Mouse (Mus musculus) midbrain, embryonic 15.5 days (tissue): ENCODE results near the gene Meis1. TPM values are rescaled to one million over a fixed set of nuclear protein-coding genes. Genes with fewer than 3 reads are reported as not detected.

Source experiments
- ATAC-seq: fragments of 200-750 bp; cut with Nextera tagmentation; replicated peaks from 2 replicates; pipeline ENCODE4 v1.8.0; 2017; ENCODE audit warnings: moderate TSS enrichment
- H3K27ac ChIP-seq: fragments of 300-500 bp; sonication (generic); 2 replicates; pipeline ENCODE4 v1.5.1; 2015; ENCODE audit warnings: mild to moderate bottlenecking, inconsistent platforms
- H3K27me3 ChIP-seq: fragments of 300-500 bp; sonication (generic); replicated peaks from 2 replicates; pipeline ENCODE4 v1.6.1; 2015; ENCODE audit warnings: inconsistent platforms
- H3K36me3 ChIP-seq: fragments of 300-500 bp; sonication (generic); replicated peaks from 2 replicates; pipeline ENCODE4 v1.6.1; 2015; ENCODE audit warnings: inconsistent platforms
- H3K4me1 ChIP-seq: fragments of 300-500 bp; sonication (generic); 2 replicates; pipeline ENCODE4 v1.6.1; 2015; ENCODE audit warnings: inconsistent platforms
- H3K4me2 ChIP-seq: fragments of 300-500 bp; sonication (generic); 2 replicates; pipeline ENCODE4 v1.6.1; 2015; ENCODE audit warnings: inconsistent platforms, mild to moderate bottlenecking, moderate library complexity
- H3K4me3 ChIP-seq: fragments of 300-500 bp; sonication (generic); 2 replicates; pipeline ENCODE4 v1.5.1; 2015; ENCODE audit warnings: mild to moderate bottlenecking, inconsistent platforms
- H3K9ac ChIP-seq: fragments of 300-500 bp; sonication (generic); 2 replicates; pipeline ENCODE4 v1.6.1; 2015; ENCODE audit warnings: mild to moderate bottlenecking, inconsistent platforms
- H3K9me3 ChIP-seq: fragments of 300-500 bp; sonication (generic); 2 replicates; pipeline ENCODE4 v1.6.1; 2016; ENCODE audit warnings: inconsistent platforms
- WGBS: fragments of 180-500 bp; shearing (Covaris S2); methylation state at CpG from one replicate; pipeline ENCODE4 v1.1.7; 2015; ENCODE audit warnings: mixed read lengths; 5-methylcytosine and 5-hydroxymethylcytosine counted together
- polyA plus RNA-seq: library from polyadenylated mRNA; unstranded; fragments of >200 nt; fragmentation: Nextera tagmentation; extraction: Ambion mirVana; gene quantifications from 2 replicates; pipeline ENCODE4 v1.2.1, GENCODE M21; 2015

Meis1 gene
- polyA plus RNA-seq, 1 experiment from 2014 or later: 38.5 TPM

DNA sequence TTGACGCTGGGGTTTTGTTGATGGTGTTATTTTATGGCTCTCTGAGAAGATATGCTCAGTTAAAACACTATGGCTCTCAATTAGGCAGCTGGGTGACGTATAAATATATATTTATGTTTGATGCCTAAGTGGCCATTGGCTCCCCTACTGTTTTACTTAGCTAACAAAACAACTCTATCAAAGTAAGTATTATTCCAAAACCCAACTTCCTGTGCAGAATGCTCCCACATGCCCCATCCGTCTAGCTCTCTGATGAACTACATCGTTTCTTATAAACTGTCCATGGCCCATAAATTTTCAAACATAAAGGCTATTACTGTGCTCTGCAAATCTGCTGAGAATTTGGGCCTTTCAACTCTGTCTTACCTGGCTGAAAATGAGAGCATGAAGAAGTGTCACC is 168.0 kb downstream of the Meis1 start:
- H3K27me3 ChIP-seq: no peaks in the 10 kb centered on the region
- H3K4me1 ChIP-seq: no peaks in the 10 kb centered on the region
- WGBS: 81% methylated on average over 4 of the region's 4 CpGs
- H3K27ac ChIP-seq: no peak overlapping the region
- no peak overlapping the region for H3K9ac ChIP-seq
- ATAC-seq: no peak
- H3K36me3 ChIP-seq: no peaks in the 10 kb centered on the region
- H3K9me3 ChIP-seq: no peaks in the 10 kb centered on the region
- H3K4me3 ChIP-seq: no peak overlapping the region
- no peak overlapping the region for H3K4me2 ChIP-seq

- no peaks in the 10 kb centered on the region for H3K4me1 ChIP-seq
- no peaks in the 10 kb centered on the region for H3K9me3 ChIP-seq
- ATAC-seq: no peak
- H3K27ac ChIP-seq: no peak overlapping the region
- H3K9ac ChIP-seq: no peak overlapping the region
- H3K27me3 ChIP-seq: no peaks in the 10 kb centered on the region
- no peak overlapping the region for H3K4me2 ChIP-seq
- H3K36me3 ChIP-seq: no peaks in the 10 kb centered on the region
- H3K4me3 ChIP-seq: no peak overlapping the region
- 64% methylated on average over 3 of the region's 3 CpGs for WGBS
Observed at GRCm38 (mm10) chr11:18847650-18848049, 171.1 kb downstream of the Meis1 start.

- WGBS: 89% methylated on average over 4 of the region's 4 CpGs
Observed at GRCm38 (mm10) chr11:18846472-18846871, 172.3 kb downstream of the Meis1 start.

DNA sequence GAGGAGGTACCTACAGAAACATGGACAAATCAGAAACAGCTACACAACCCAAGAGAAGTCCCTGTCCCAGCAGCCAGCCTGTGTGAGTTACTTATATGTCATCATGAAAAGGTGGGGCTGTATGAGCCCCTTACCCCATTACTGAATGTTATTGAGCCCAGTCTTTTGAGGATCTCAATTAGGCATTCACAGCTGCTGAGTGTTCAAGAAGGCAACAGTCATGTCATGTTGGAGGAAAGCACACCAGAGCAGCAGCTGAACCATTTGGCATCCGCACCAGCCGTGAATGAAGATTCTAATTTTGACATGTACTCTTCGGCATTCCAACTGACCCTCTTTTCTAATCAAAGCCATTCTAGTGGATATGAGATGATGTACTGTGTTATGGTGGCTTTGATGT is 172.9 kb downstream of the Meis1 start:
- Histone ChIP-seq H3K27me3 (no peaks in the 10 kb centered on the region), H3K4me1 (no peaks in the 10 kb centered on the region), H3K4me3 (no peak overlapping the region), H3K36me3 (no peaks in the 10 kb centered on the region), H3K27ac (no peak overlapping the region), H3K9ac (no peak overlapping the region), H3K9me3 (no peaks in the 10 kb centered on the region), H3K4me2 (no peak overlapping the region)
- WGBS: 93% methylated on average over 3 of the region's 3 CpGs
- ATAC-seq: no peak

More at GRCm38 (mm10) chr11:18846472-18846871, 172.3 kb downstream of the Meis1 start:
- Histone ChIP-seq H3K4me2 (no peak overlapping the region), H3K27ac (no peak overlapping the region), H3K9me3 (no peaks in the 10 kb centered on the region), H3K9ac (no peak overlapping the region), H3K36me3 (no peaks in the 10 kb centered on the region), H3K4me3 (no peak overlapping the region), H3K4me1 (no peaks in the 10 kb centered on the region), H3K27me3 (no peaks in the 10 kb centered on the region)
- no peak for ATAC-seq

GRCm38 (mm10) chr11:18845466-18845865 is 173.3 kb downstream of the Meis1 start:
- no peaks in the 10 kb centered on the region for H3K36me3 ChIP-seq
- WGBS: 92% methylated on average over 6 of the region's 6 CpGs

GRCm38 (mm10) chr11:18830087-18830486 is 188.7 kb downstream of the Meis1 start:
- no peak for ATAC-seq
- H3K36me3 ChIP-seq: no peaks in the 10 kb centered on the region
- no peak overlapping the region for H3K4me2 ChIP-seq
- H3K27me3 ChIP-seq: no peaks in the 10 kb centered on the region
- no peak overlapping the region for H3K27ac ChIP-seq
- no peaks in the 10 kb centered on the region for H3K4me1 ChIP-seq
- H3K9me3 ChIP-seq: no peaks in the 10 kb centered on the region
- H3K9ac ChIP-seq: no peak overlapping the region
- no peak overlapping the region for H3K4me3 ChIP-seq

More at GRCm38 (mm10) chr11:18845466-18845865, 173.3 kb downstream of the Meis1 start:
- H3K4me2 ChIP-seq: no peak overlapping the region
- no peak for ATAC-seq
- H3K4me3 ChIP-seq: no peak overlapping the region
- H3K4me1 ChIP-seq: no peaks in the 10 kb centered on the region
- H3K9me3 ChIP-seq: no peaks in the 10 kb centered on the region
- H3K27me3 ChIP-seq: no peaks in the 10 kb centered on the region
- H3K27ac ChIP-seq: no peak overlapping the region
- no peak overlapping the region for H3K9ac ChIP-seq
